Mouse (Mus musculus) ovary, postnatal 10 days (tissue): Measurements from ENCODE around the gene Atp8b4.

Source experiments
- DNase-seq: peaks from one replicate; pipeline ENCODE4 v3.0.0; 2022; ENCODE audit warnings: low spot score

Atp8b4 gene

GRCm38 (mm10) chr2:126434305-126434704 is 66.2 kb downstream of the Atp8b4 start:
- DNase-seq = no peak

GRCm38 (mm10) chr2:126432481-126433066 is 67.9 kb downstream of the Atp8b4 start:
- no peak for DNase-seq

GRCm38 (mm10) chr2:126429282-126429681 is 71.2 kb downstream of the Atp8b4 start:
- peak; percentile 7 for DNase-seq

GRCm38 (mm10) chr2:126425223-126425622 is 75.3 kb downstream of the Atp8b4 start:
- no peak for DNase-seq

GRCm38 (mm10) chr2:126424714-126425113 is 75.8 kb downstream of the Atp8b4 start:
- no peak for DNase-seq

GRCm38 (mm10) chr2:126420901-126421300 is 79.6 kb downstream of the Atp8b4 start:
- DNase-seq = no peak

- DNase-seq = no peak
Observed at GRCm38 (mm10) chr2:126418916-126419315, 81.6 kb downstream of the Atp8b4 start.

- DNase-seq = no peak
Observed at GRCm38 (mm10) chr2:126416772-126417171, 83.7 kb downstream of the Atp8b4 start.

- no peak for DNase-seq
Observed at GRCm38 (mm10) chr2:126415981-126416380, 84.5 kb downstream of the Atp8b4 start.

- no peak for DNase-seq
Observed at GRCm38 (mm10) chr2:126412759-126413158, 87.7 kb downstream of the Atp8b4 start.

- DNase-seq = no peak
Observed at GRCm38 (mm10) chr2:126399454-126399853, 101.0 kb downstream of the Atp8b4 start.

GRCm38 (mm10) chr2:126399017-126399416 is 101.5 kb downstream of the Atp8b4 start:
- DNase-seq = no peak

GRCm38 (mm10) chr2:126398216-126398615 is 102.3 kb downstream of the Atp8b4 start:
- DNase-seq = no peak

GRCm38 (mm10) chr2:126397513-126397912 is 103.0 kb downstream of the Atp8b4 start:
- DNase-seq = no peak

GRCm38 (mm10) chr2:126394924-126395323 is 105.5 kb downstream of the Atp8b4 start:
- DNase-seq = no peak

GRCm38 (mm10) chr2:126387458-126388037 is 112.9 kb downstream of the Atp8b4 start:
- no peak for DNase-seq

- DNase-seq = no peak
Observed at GRCm38 (mm10) chr2:126386056-126386455, 114.4 kb downstream of the Atp8b4 start.

- DNase-seq = no peak
Observed at GRCm38 (mm10) chr2:126380300-126380699, 120.2 kb downstream of the Atp8b4 start.

- DNase-seq = no peak
Observed at GRCm38 (mm10) chr2:126371634-126372033, 128.8 kb downstream of the Atp8b4 start.

GRCm38 (mm10) chr2:126369815-126370214 is 130.7 kb downstream of the Atp8b4 start:
- no peak for DNase-seq

GRCm38 (mm10) chr2:126363745-126364725 is 136.4 kb downstream of the Atp8b4 start:
- DNase-seq = no peak

- peak; percentile 70 for DNase-seq
Observed at GRCm38 (mm10) chr2:126363050-126363744, 137.3 kb downstream of the Atp8b4 start.
